Mouse (Mus musculus) E14TG2a.4 (cell line): ENCODE measurements around the gene Emc1.

Source experiments
- H3K27me3 ChIP-seq: 2 replicates; pipeline ENCODE4 v1.6.1; 2014; ENCODE audit warnings: low read length, control low read depth; ENCODE audit not compliant: insufficient read depth
- H3K36me3 ChIP-seq: 2 replicates; pipeline ENCODE4 v1.6.1; 2014; ENCODE audit warnings: low read length, control low read depth; ENCODE audit not compliant: insufficient read depth
- H3K4me1 ChIP-seq: replicated peaks from 2 replicates; pipeline ENCODE4 v1.6.1; 2014; ENCODE audit warnings: low read depth, low read length, control low read depth
- H3K4me3 ChIP-seq: replicated peaks from 2 replicates; pipeline ENCODE4 v1.5.1; 2014; ENCODE audit warnings: mild to moderate bottlenecking, low read length
- H3K9me3 ChIP-seq: 2 replicates; pipeline ENCODE4 v1.6.1; 2014; ENCODE audit warnings: low read length, control low read depth
- CTCF ChIP-seq: conservative IDR thresholded peaks from 2 replicates; pipeline ENCODE4 v1.5.1; 2014; ENCODE audit warnings: low read length
- NANOG ChIP-seq: IDR thresholded peaks from 2 replicates; pipeline ENCODE4 v1.6.1; 2014; ENCODE audit warnings: borderline replicate concordance, low read length, mixed read lengths
- POU5F1 ChIP-seq: IDR thresholded peaks from 2 replicates; pipeline ENCODE4 v1.6.1; 2014; ENCODE audit warnings: low read length, borderline replicate concordance

Gene Emc1

DNA sequence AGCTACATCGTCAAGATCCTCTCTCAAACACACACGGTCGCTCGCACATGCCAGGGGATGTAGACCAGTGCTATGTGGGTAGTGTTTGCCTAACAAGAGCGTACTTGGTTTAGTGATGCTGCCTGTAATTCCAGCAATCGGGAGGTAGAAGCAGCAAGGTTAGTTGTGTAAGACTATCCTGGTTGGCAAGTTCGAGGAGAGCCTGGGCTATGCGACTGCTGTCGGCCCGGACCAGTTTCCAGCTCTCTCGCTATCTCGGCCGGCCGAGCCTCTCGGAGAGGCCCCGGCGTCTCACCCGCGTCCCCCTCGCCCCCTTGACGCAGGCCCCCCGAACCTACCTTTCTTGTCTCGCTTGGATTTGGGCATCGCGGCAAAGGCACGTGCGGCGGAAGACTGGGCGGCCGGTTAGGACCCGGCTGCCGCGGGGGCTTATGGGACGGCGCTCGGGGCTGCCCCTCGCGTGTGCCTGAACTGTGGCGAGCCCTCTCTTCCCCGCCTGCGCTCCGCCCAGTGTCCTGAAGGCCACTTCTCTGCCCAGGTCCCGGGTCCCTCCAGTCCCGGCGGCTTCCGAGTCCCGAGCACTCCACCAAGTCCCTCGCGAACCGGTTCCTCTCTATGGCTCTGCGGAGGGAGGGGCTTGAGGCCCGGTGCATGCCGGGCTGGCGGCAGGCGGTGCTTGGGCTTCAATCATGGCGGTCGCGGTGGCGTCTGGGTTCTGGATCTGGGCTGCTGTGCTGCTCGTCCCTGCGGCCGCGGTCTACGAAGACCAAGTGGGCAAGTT, at the start of gene Emc1, which contains the start of the genes Mrto4 and Ubr4:
Emc1 (plus strand) TSS at position 657 of the 781 bp plus-strand sequence.
Mrto4 (minus strand) TSS at position 646 of the 781 bp plus-strand sequence.
Ubr4 (plus strand) TSS at position 679 of the 781 bp plus-strand sequence.
- peaks cover 68% of the 10 kb centered on the region for H3K4me1 ChIP-seq
- H3K4me3 ChIP-seq = peak within 1 kb of the TSS; percentile 94
- H3K36me3 ChIP-seq = peaks cover 74% of the 10 kb centered on the region
- H3K27me3 ChIP-seq = no peaks in the 10 kb centered on the region
- no peaks in the 10 kb centered on the region for H3K9me3 ChIP-seq
- TF ChIP-seq NANOG (no peak), POU5F1 (no peak), CTCF (no peak)

DNA sequence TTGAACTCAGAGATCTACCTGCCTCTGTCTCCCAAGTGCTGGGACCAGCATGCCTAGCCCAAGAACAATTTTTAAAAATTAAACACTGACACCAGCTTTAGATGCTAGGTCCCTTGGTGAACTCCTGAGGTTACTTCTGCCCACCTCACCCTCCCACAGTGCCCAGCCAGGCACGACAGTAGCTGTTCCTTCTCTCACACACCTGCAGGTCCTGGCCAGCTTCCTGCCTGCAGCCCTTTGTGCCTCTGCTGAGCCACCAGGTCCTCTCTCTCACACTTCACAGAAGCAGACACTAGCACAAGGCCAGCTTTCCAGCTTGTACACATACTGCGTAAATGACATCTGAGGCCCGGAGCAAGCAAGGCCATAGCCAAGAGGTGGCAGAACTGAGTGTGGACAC, 46.9 kb upstream of the Emc1 start:
- peaks cover 9% of the 10 kb centered on the region for H3K27me3 ChIP-seq
- H3K4me3 ChIP-seq = no peak overlapping the region
- peaks cover 59% of the 10 kb centered on the region for H3K4me1 ChIP-seq
- peaks cover 42% of the 10 kb centered on the region for H3K36me3 ChIP-seq
- no peaks in the 10 kb centered on the region for H3K9me3 ChIP-seq
- TF ChIP-seq CTCF = no peak
- TF ChIP-seq POU5F1 = no peak
- TF ChIP-seq NANOG = no peak

DNA sequence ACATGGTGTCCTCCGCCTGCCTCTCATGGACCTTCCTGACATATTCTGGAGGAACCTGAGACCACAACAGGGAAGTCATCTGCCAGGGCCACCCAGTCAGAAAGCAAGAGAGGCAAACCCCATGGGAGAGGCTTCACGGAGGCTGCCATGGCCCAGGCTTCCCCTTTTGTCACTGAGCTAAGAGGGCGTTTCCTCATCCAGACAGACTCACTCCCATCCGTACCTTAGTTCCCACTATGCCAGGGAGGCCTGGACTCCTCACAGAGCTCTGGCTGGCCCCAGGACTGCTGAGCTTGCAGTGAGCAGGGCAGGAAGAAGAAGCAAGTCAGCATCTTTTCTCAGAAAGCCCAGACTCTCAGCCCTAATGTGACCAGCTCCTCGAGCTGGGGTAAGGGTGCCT, 44.5 kb upstream of the Emc1 start:
- TF ChIP-seq POU5F1 = no peak
- TF ChIP-seq CTCF = no peak
- TF ChIP-seq NANOG = no peak
- Histone ChIP-seq H3K4me1 (peaks cover 48% of the 10 kb centered on the region), H3K4me3 (no peak overlapping the region), H3K36me3 (peaks cover 27% of the 10 kb centered on the region), H3K27me3 (peaks cover 24% of the 10 kb centered on the region), H3K9me3 (no peaks in the 10 kb centered on the region)

GRCm38 (mm10) chr4:139309651-139310050, 42.7 kb upstream of the Emc1 start:
- peak overlapping the region; percentile 99 for H3K4me3 ChIP-seq
- H3K9me3 ChIP-seq = no peaks in the 10 kb centered on the region
- peaks cover 42% of the 10 kb centered on the region for H3K4me1 ChIP-seq
- no peak for TF ChIP-seq NANOG
- H3K36me3 ChIP-seq = peaks cover 36% of the 10 kb centered on the region
- peaks cover 24% of the 10 kb centered on the region for H3K27me3 ChIP-seq

GRCm38 (mm10) chr4:139310171-139310898, 42.1 kb upstream of the Emc1 start, which contains the start of the genes Pqlc2 and Akr7a5:
Pqlc2 (minus strand) TSS chr4:139310708.
Akr7a5 (plus strand) TSS chr4:139310744.
- peaks cover 36% of the 10 kb centered on the region for H3K36me3 ChIP-seq
- peaks cover 42% of the 10 kb centered on the region for H3K4me1 ChIP-seq
- peak within 1 kb of the TSS; percentile 99 for H3K4me3 ChIP-seq
- H3K9me3 ChIP-seq = no peaks in the 10 kb centered on the region
- TF ChIP-seq NANOG = no peak
- TF ChIP-seq POU5F1 = no peak
- no peak for TF ChIP-seq CTCF
- peaks cover 24% of the 10 kb centered on the region for H3K27me3 ChIP-seq

GRCm38 (mm10) chr4:139310899-139311701, 41.3 kb upstream of the Emc1 start:
- Histone ChIP-seq H3K27me3 (peaks cover 24% of the 10 kb centered on the region), H3K9me3 (no peaks in the 10 kb centered on the region), H3K4me3 (peak overlapping the region; percentile 99), H3K4me1 (peaks cover 36% of the 10 kb centered on the region), H3K36me3 (peaks cover 39% of the 10 kb centered on the region)
- TF ChIP-seq POU5F1 (no peak), NANOG (no peak), CTCF (no peak)

GRCm38 (mm10) chr4:139311707-139312106, 40.7 kb upstream of the Emc1 start:
- H3K4me3 ChIP-seq = peak overlapping the region; percentile 99
- no peak for TF ChIP-seq CTCF
- no peak for TF ChIP-seq NANOG
- no peak for TF ChIP-seq POU5F1
- peaks cover 33% of the 10 kb centered on the region for H3K4me1 ChIP-seq
- peaks cover 36% of the 10 kb centered on the region for H3K36me3 ChIP-seq
- H3K27me3 ChIP-seq = peaks cover 24% of the 10 kb centered on the region
- H3K9me3 ChIP-seq = no peaks in the 10 kb centered on the region

DNA sequence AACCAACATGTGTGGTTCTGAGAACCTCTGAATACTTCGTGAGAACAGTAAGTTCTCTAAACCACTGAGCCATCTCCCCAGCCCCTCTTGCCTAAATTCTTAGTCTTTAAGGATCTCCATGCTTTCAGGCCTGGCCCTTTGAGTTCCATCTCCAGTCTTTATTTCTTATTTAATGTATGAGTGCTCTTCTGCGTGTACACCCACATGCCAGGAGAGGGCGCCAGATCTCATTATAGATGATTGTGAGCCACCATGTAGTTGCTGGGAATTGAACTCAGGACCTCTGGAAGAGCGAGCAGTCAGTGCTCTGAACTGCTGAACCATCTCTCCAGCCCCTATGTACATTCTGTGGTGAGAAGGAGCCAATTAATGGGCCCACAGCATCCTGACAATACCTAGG, 39.8 kb upstream of the Emc1 start:
- Histone ChIP-seq H3K27me3 (peaks cover 24% of the 10 kb centered on the region), H3K36me3 (peaks cover 40% of the 10 kb centered on the region), H3K4me1 (peaks cover 43% of the 10 kb centered on the region), H3K4me3 (no peak overlapping the region; the same call in 1 of the 2 replicates), H3K9me3 (no peaks in the 10 kb centered on the region)
- TF ChIP-seq POU5F1 (no peak), CTCF (peak; percentile 54)
